Mouse (Mus musculus) intestine, embryonic 14.5 days (tissue): ENCODE data around the gene Esrrg. TPM values are rescaled to one million over a fixed set of nuclear protein-coding genes. Genes with fewer than 3 reads are reported as not detected.

Source experiments
- ATAC-seq: fragments of 200-750 bp; cut with Nextera tagmentation; replicated peaks from 2 replicates; pipeline ENCODE4 v1.8.0; 2017; ENCODE audit warnings: low read depth, moderate number of reproducible peaks, moderate TSS enrichment, moderate library complexity; ENCODE audit not compliant: low FRiP score, low TSS enrichment
- DNase-seq: peaks from one replicate; pipeline ENCODE4 v3.0.0-alpha.2; 2018; ENCODE audit warnings: low spot score
- H3K27ac ChIP-seq: fragments of 300-500 bp; sonication (generic); 2 replicates; pipeline ENCODE4 v1.5.1; 2014; ENCODE audit warnings: low read depth, mild to moderate bottlenecking, control low read depth
- H3K27me3 ChIP-seq: fragments of 300-500 bp; sonication (generic); replicated peaks from 2 replicates; pipeline ENCODE4 v1.6.1; 2014; ENCODE audit warnings: low read length, control low read depth; ENCODE audit not compliant: control insufficient read depth, insufficient read depth
- H3K36me3 ChIP-seq: fragments of 300-500 bp; sonication (generic); 2 replicates; pipeline ENCODE4 v1.6.1; 2014; ENCODE audit warnings: low read length, control low read depth; ENCODE audit not compliant: control insufficient read depth, insufficient read depth
- H3K4me1 ChIP-seq: fragments of 300-500 bp; sonication (generic); replicated peaks from 2 replicates; pipeline ENCODE4 v1.6.1; 2014; ENCODE audit warnings: low read length, control low read depth, mixed read lengths; ENCODE audit not compliant: control insufficient read depth, insufficient read depth
- H3K4me2 ChIP-seq: fragments of 300-500 bp; sonication (generic); 2 replicates; pipeline ENCODE4 v1.6.1; 2014; ENCODE audit warnings: low read length
- H3K4me3 ChIP-seq: fragments of 300-500 bp; sonication (generic); 2 replicates; pipeline ENCODE4 v1.5.1; 2014; ENCODE audit warnings: low read depth, low read length, control low read depth, mixed read lengths
- H3K9ac ChIP-seq: fragments of 300-500 bp; sonication (generic); 2 replicates; pipeline ENCODE4 v1.6.1; 2014; ENCODE audit warnings: mild to moderate bottlenecking, low read length
- H3K9me3 ChIP-seq: fragments of 300-500 bp; sonication (generic); 2 replicates; pipeline ENCODE4 v1.6.1; 2016; ENCODE audit warnings: low read length, control low read depth; ENCODE audit not compliant: control insufficient read depth
- WGBS: fragments of 180-500 bp; shearing (Covaris S2); extraction: QIAGEN DNeasy Blood & Tissue Kit; methylation state at CpG from one replicate; pipeline ENCODE4 v1.1.7; 2014; 5-methylcytosine and 5-hydroxymethylcytosine counted together
- polyA plus RNA-seq: library from polyadenylated mRNA; unstranded; fragments of >200 nt; fragmentation: Nextera tagmentation; extraction: Ambion mirVana; gene quantifications from 2 replicates; pipeline ENCODE4 v1.2.1, GENCODE M21; 2014

Esrrg gene
- polyA plus RNA-seq, 1 experiment from 2014 or later: 6.9 TPM

DNA sequence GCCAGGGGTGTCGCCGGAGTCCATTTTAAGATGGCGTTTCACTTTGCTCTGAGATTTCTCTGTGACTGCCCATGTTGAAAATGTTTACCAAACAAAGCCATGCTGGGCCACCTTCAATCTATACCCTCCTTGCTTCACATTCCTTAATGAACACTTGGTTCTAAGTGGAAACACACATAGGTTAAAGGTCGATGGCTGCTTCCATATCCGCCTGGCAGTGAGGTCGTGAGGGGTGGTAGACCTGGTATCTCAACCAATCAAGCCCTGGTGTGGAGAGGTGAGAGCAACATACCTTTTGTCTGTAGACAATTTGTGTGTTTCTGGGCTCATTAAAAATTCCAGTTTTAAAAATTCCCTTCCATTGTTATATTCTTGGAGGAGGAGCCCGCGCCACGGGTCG, 68.0 kb downstream of the Esrrg start:
- H3K27ac ChIP-seq: no peak overlapping the region
- H3K4me2 ChIP-seq: no peak overlapping the region
- no peak overlapping the region for H3K9ac ChIP-seq
- no peaks in the 10 kb centered on the region for H3K4me1 ChIP-seq
- no peaks in the 10 kb centered on the region for H3K9me3 ChIP-seq
- DNase-seq (no peak), ATAC-seq (no peak)
- H3K27me3 ChIP-seq: no peaks in the 10 kb centered on the region
- H3K4me3 ChIP-seq: no peak overlapping the region
- no peaks in the 10 kb centered on the region for H3K36me3 ChIP-seq
- WGBS: 70% methylated on average over 10 of the region's 10 CpGs

- no peaks in the 10 kb centered on the region for H3K27me3 ChIP-seq
- H3K4me3 ChIP-seq: no peak overlapping the region
- no peaks in the 10 kb centered on the region for H3K9me3 ChIP-seq
- ATAC-seq (no peak), DNase-seq (no peak)
- H3K4me2 ChIP-seq: no peak overlapping the region
- H3K36me3 ChIP-seq: no peaks in the 10 kb centered on the region
- no peaks in the 10 kb centered on the region for H3K4me1 ChIP-seq
- WGBS: 89% methylated on average over 1 of the region's 1 CpGs
- H3K9ac ChIP-seq: no peak overlapping the region
- no peak overlapping the region for H3K27ac ChIP-seq
Measured at GRCm38 (mm10) chr1:187679246-187679645, 70.7 kb downstream of the Esrrg start.

DNA sequence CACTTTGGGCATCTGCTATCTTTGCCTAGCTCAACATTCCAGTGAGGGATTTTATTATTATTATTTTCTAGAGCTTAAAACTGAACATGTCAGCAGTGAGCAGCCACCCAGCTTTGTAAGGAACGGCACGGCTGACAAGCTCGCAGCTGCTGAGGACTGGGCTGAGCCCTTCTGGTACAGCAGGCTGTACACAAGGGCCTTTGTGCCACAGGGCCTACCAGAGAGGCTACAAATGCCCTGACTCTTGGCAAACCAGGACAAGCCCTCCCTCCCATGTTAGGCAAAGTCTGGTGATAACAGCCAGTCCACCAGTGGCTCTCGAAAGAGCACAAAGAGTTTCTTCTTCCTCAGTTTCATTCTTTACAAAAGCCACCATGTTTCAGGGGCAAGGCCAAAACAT, 75.9 kb downstream of the Esrrg start:
- no peaks in the 10 kb centered on the region for H3K4me1 ChIP-seq
- no peak for ATAC-seq
- H3K9me3 ChIP-seq: no peaks in the 10 kb centered on the region
- no peak overlapping the region for H3K27ac ChIP-seq
- no peaks in the 10 kb centered on the region for H3K27me3 ChIP-seq
- 84% methylated on average over 4 of the region's 4 CpGs for WGBS
- no peak overlapping the region for H3K4me3 ChIP-seq
- no peak overlapping the region for H3K9ac ChIP-seq
- H3K4me2 ChIP-seq: no peak overlapping the region
- no peaks in the 10 kb centered on the region for H3K36me3 ChIP-seq
- DNase-seq: no peak

DNA sequence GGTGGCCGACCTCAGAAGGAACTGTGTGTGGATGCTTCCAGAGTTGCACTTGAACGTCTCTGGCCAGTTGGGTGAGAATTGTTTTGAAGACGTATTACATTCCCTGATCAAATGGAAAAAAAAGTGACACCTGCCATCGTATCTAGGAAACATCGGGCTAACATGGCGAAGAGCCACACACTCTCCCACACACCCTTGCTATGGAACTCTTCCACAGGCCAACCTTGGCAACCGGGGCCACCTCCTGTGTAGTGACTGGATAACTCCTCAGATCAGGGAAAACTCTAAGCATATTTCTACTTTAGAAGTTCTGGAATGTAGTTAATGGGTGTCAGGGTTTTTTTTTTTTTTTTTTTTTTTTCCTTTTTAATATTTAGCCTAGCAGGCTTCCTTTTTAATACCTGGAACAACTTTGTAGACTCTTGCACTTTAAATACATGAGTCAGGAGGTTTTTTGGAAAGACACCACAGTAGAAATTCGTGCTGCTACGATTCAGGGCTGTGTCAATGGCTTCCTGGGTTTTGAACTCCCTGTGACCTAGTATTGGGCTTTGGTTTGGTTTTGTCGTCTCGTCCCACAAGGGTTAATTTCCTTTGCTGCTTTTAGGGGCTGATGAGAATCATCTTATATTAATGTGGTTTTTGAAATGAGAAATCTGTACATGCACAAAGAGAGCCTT, 83.4 kb downstream of the Esrrg start:
- H3K9me3 ChIP-seq: no peaks in the 10 kb centered on the region
- no peak overlapping the region for H3K4me2 ChIP-seq
- H3K4me3 ChIP-seq: no peak overlapping the region
- H3K4me1 ChIP-seq: no peaks in the 10 kb centered on the region
- no peak for ATAC-seq
- H3K36me3 ChIP-seq: no peaks in the 10 kb centered on the region
- no peaks in the 10 kb centered on the region for H3K27me3 ChIP-seq
- H3K9ac ChIP-seq: no peak overlapping the region
- no peak overlapping the region for H3K27ac ChIP-seq
- 88% methylated on average over 11 of the region's 11 CpGs for WGBS
- DNase-seq: no peak

DNA sequence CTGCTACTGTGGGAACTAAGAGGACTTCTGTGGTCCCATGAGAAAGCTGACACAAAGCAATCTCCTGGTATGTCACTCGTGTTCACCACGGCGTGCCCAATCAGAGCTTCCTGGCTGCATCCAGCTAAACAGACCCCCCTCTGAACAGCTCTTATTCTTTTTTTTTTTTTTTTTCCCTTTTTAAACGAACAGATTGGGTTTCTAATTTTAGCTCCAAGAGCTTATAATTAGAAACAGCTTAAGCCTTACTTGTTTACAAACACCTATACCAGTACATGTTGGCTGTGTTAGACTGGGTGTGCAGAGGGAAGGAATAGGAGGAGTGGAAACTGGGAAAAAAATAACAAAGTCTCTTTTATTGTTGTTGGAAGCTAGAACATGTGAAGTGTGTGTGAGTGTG, 86.3 kb downstream of the Esrrg start:
- H3K36me3 ChIP-seq: no peaks in the 10 kb centered on the region
- no peak overlapping the region for H3K4me2 ChIP-seq
- H3K9ac ChIP-seq: no peak overlapping the region
- no peaks in the 10 kb centered on the region for H3K27me3 ChIP-seq
- ATAC-seq: no peak
- no peaks in the 10 kb centered on the region for H3K4me1 ChIP-seq
- no peaks in the 10 kb centered on the region for H3K9me3 ChIP-seq
- no peak overlapping the region for H3K4me3 ChIP-seq
- 76% methylated on average over 4 of the region's 4 CpGs for WGBS
- H3K27ac ChIP-seq: no peak overlapping the region
- no peak for DNase-seq

GRCm38 (mm10) chr1:187698201-187698600, 89.6 kb downstream of the Esrrg start:
- no peak for ATAC-seq
- Histone ChIP-seq H3K36me3 (no peaks in the 10 kb centered on the region), H3K9me3 (no peaks in the 10 kb centered on the region), H3K27me3 (no peaks in the 10 kb centered on the region), H3K4me3 (no peak overlapping the region), H3K27ac (no peak overlapping the region), H3K4me2 (no peak overlapping the region), H3K9ac (no peak overlapping the region), H3K4me1 (no peaks in the 10 kb centered on the region)
- 88% methylated on average over 9 of the region's 9 CpGs for WGBS
- no peak for DNase-seq

DNA sequence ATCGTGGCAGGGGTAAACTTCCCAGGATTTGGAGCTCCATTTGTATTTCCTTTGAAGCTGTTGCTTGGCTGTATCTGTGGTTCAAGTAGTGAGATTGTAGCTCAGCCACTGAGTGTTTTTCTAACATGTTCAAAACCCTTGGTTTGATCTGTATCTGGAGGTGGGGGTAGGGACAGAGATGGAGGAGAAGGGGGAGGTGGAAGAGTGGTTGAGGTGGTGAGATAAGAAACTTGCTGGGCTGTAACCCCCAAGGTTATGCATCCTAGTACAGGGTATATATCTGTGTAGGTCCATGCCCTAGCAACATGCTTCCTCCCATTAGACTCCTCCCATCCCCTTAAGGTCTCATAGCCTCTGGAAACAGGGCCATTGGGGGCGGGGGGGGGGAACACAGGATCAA, 92.4 kb downstream of the Esrrg start:
- WGBS: 72% methylated on average over 2 of the region's 2 CpGs
- DNase-seq: no peak
- H3K27me3 ChIP-seq: no peaks in the 10 kb centered on the region

DNA sequence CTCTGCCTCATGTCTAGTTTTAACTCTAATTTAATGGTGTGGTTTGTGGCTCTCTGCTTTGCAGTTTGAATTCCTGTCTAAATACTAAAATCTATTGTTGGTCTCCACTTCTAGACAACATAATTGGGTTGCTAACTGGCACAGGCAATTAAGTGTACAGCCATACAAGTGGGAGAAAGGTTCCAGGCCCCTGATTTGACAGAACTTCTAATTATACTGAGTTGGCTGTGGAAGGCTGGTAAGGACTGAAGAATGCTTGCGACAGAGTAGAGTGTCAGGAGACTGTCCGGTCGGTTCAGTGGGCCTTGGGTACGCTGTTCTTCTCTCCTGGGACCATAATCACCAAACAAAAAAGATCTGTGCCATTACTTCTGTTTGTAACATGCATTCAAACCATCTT, 96.3 kb downstream of the Esrrg start:
- 95% methylated on average over 4 of the region's 4 CpGs for WGBS
- H3K4me3 ChIP-seq: no peak overlapping the region
- no peaks in the 10 kb centered on the region for H3K36me3 ChIP-seq
- no peak overlapping the region for H3K4me2 ChIP-seq
- no peaks in the 10 kb centered on the region for H3K9me3 ChIP-seq
- no peaks in the 10 kb centered on the region for H3K4me1 ChIP-seq
- no peak for ATAC-seq
- H3K27me3 ChIP-seq: no peaks in the 10 kb centered on the region
- H3K27ac ChIP-seq: no peak overlapping the region
- no peak overlapping the region for H3K9ac ChIP-seq
- no peak for DNase-seq

More for the DNA sequence above, 92.4 kb downstream of the Esrrg start:
- Histone ChIP-seq H3K4me2 (no peak overlapping the region), H3K4me1 (no peaks in the 10 kb centered on the region), H3K9me3 (no peaks in the 10 kb centered on the region), H3K27ac (no peak overlapping the region), H3K4me3 (no peak overlapping the region), H3K36me3 (no peaks in the 10 kb centered on the region), H3K9ac (no peak overlapping the region)
- ATAC-seq: no peak

- Histone ChIP-seq H3K27me3 (no peaks in the 10 kb centered on the region), H3K9me3 (no peaks in the 10 kb centered on the region), H3K9ac (no peak overlapping the region), H3K27ac (no peak overlapping the region), H3K4me2 (no peak overlapping the region), H3K4me3 (no peak overlapping the region), H3K4me1 (no peaks in the 10 kb centered on the region), H3K36me3 (no peaks in the 10 kb centered on the region)
- no peak for DNase-seq
- 77% methylated on average over 5 of the region's 5 CpGs for WGBS
- no peak for ATAC-seq
Measured at GRCm38 (mm10) chr1:187705348-187705747, 96.8 kb downstream of the Esrrg start.
